Mouse (Mus musculus) liver, postnatal 0 days (tissue): ENCODE data around the gene Spag9.

ENCODE experiments used
- CTCF ChIP-seq: sonication (generic); IDR thresholded peaks from 2 replicates; pipeline ENCODE4 v1.5.1; 2016; ENCODE audit warnings: antibody characterized with exemption, low read depth
- EP300 ChIP-seq: IDR thresholded peaks from 2 replicates; pipeline ENCODE4 v1.6.1; 2016; ENCODE audit warnings: antibody characterized with exemption, low read depth, mild to moderate bottlenecking

DNA sequence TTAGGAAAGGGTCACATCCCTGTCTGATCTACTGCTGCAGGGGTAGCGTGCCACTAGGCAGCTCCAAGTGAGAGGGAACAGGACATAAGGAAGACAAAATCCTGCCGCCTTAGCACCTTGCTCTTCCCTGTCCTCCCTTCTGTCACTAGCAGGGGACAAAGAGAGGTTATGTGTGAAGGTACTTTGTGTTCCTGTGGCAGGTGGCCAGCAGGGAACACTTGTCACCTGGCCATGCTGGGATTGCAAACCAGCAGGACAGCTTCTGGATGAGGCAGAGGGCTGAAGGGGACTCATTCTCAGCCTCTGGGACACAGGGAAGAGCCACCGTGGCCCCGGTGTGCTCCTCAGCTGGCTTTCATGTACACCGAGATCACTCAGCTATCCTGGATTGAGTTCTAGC, 175.8 kb downstream of the Spag9 start:
- TF ChIP-seq EP300 (no peak), CTCF (no peak)
